Mouse (Mus musculus) heart, postnatal 0 days (tissue): ENCODE results near the gene Tmem132d. TPM values are rescaled to one million over a fixed set of nuclear protein-coding genes. Genes with fewer than 3 reads are reported as not detected.

Source experiments
- ATAC-seq: fragments of 200-750 bp; cut with Nextera tagmentation; 2 replicates; pipeline ENCODE4 v1.8.0; 2017; ENCODE audit warnings: low read depth, moderate number of reproducible peaks, moderate library complexity; ENCODE audit not compliant: insufficient read depth
- DNase-seq: peaks from one replicate; pipeline ENCODE4 v3.0.0-alpha.2; 2016; ENCODE audit warnings: low spot score
- H3K27ac ChIP-seq: fragments of 300-500 bp; sonication (generic); 2 replicates; pipeline ENCODE4 v1.5.1; 2014; ENCODE audit warnings: low read depth, mild to moderate bottlenecking
- H3K27me3 ChIP-seq: fragments of 300-500 bp; sonication (generic); 2 replicates; pipeline ENCODE4 v1.6.1; 2014; ENCODE audit warnings: low read length, mixed read lengths; ENCODE audit not compliant: control insufficient read depth, insufficient read depth
- H3K36me3 ChIP-seq: fragments of 300-500 bp; sonication (generic); replicated peaks from 2 replicates; pipeline ENCODE4 v1.6.1; 2014; ENCODE audit warnings: low read length, mixed read lengths; ENCODE audit not compliant: control insufficient read depth, insufficient read depth
- H3K4me1 ChIP-seq: fragments of 300-500 bp; sonication (generic); 2 replicates; pipeline ENCODE4 v1.6.1; 2014; ENCODE audit warnings: antibody characterized with exemption; ENCODE audit not compliant: control insufficient read depth, insufficient read depth
- H3K4me2 ChIP-seq: fragments of 300-500 bp; sonication (generic); 2 replicates; pipeline ENCODE4 v1.6.1; 2014; ENCODE audit warnings: low read depth, mild to moderate bottlenecking, low read length, moderate library complexity
- H3K4me3 ChIP-seq: fragments of 300-500 bp; sonication (generic); 2 replicates; pipeline ENCODE4 v1.5.1; 2014; ENCODE audit warnings: low read depth, low read length
- H3K9ac ChIP-seq: fragments of 300-500 bp; sonication (generic); replicated peaks from 2 replicates; pipeline ENCODE4 v1.6.1; 2014; ENCODE audit warnings: low read depth, low read length, mixed read lengths
- H3K9me3 ChIP-seq: fragments of 300-500 bp; sonication (generic); replicated peaks from 2 replicates; pipeline ENCODE4 v1.6.1; 2016; ENCODE audit warnings: low read length; ENCODE audit not compliant: control insufficient read depth
- CTCF ChIP-seq: IDR thresholded peaks from 2 replicates; pipeline ENCODE4 v1.5.1; 2016; ENCODE audit warnings: antibody characterized with exemption, control low read depth, low read depth
- EP300 ChIP-seq: IDR thresholded peaks from 2 replicates; pipeline ENCODE4 v1.6.1; 2016; ENCODE audit warnings: antibody characterized with exemption, low read depth
- WGBS: fragments of 180-500 bp; shearing (Covaris S2); extraction: QIAGEN DNeasy Blood & Tissue Kit; methylation state at CpG from one replicate; pipeline ENCODE4 v1.1.7; 2014; 5-methylcytosine and 5-hydroxymethylcytosine counted together
- polyA plus RNA-seq: library from polyadenylated mRNA; unstranded; fragments of >200 nt; fragmentation: Nextera tagmentation; extraction: Ambion mirVana; gene quantifications from 2 replicates; pipeline ENCODE4 v1.2.1, GENCODE M21; 2015
- total RNA-seq: library from RNA; depleted of rRNA; stranded (reverse); fragments of >200 nt; gene quantifications from 2 replicates; pipeline ENCODE4 v1.2.3, GENCODE M21; 2014; ENCODE audit warnings: low replicate concordance

Tmem132d gene
- total and polyA plus RNA-seq, 2 experiments from 2014 or later, result 0.04 TPM; not detected in 1

DNA sequence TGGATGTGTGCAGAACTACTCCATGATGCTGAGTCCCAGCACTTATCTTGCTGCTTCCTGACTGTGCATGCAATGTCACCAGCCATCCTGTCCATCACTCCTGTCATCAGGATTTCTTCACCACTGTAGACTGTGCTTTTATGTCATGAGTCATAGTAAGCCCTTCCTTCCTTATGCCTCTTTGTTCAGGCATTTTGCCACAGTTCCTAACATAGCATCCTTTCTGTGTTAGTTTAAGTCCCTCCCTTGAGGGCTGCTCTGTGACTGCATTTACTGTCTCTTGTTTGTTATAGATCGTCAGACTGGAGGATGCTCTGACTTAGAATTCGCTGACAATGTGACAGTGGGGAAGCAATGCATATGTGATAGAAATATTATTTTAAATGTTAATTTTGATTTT lies 573.2 kb downstream of the Tmem132d start:
- Histone ChIP-seq H3K9ac (no peak overlapping the region), H3K9me3 (0 out of 2 replicates have a peak, but pooled peaks cover 8% of the 10 kb centered on the region), H3K27me3 (no peaks in the 10 kb centered on the region), H3K4me2 (no peak overlapping the region), H3K27ac (no peak overlapping the region), H3K36me3 (no peaks in the 10 kb centered on the region), H3K4me3 (no peak overlapping the region), H3K4me1 (no peaks in the 10 kb centered on the region)
- no peak for ATAC-seq
- no peak for TF ChIP-seq EP300
- TF ChIP-seq CTCF, result no peak
- 56% methylated on average over 2 of the region's 2 CpGs for WGBS
- DNase-seq, result no peak

GRCm38 (mm10) chr5:127852305-127852704 lies 580.6 kb downstream of the Tmem132d start:
- H3K4me3 ChIP-seq, result no peak overlapping the region
- TF ChIP-seq EP300 (no peak), CTCF (no peak)
- 74% methylated on average over 1 of the region's 1 CpGs for WGBS
- no peak overlapping the region for H3K4me2 ChIP-seq
- H3K27me3 ChIP-seq, result no peaks in the 10 kb centered on the region
- H3K4me1 ChIP-seq, result no peaks in the 10 kb centered on the region
- no peaks in the 10 kb centered on the region for H3K36me3 ChIP-seq
- ATAC-seq (no peak), DNase-seq (no peak)
- no peak overlapping the region for H3K27ac ChIP-seq
- H3K9me3 ChIP-seq, result peaks cover 9% of the 10 kb centered on the region; the same call in 1 of the 2 replicates
- no peak overlapping the region for H3K9ac ChIP-seq

DNA sequence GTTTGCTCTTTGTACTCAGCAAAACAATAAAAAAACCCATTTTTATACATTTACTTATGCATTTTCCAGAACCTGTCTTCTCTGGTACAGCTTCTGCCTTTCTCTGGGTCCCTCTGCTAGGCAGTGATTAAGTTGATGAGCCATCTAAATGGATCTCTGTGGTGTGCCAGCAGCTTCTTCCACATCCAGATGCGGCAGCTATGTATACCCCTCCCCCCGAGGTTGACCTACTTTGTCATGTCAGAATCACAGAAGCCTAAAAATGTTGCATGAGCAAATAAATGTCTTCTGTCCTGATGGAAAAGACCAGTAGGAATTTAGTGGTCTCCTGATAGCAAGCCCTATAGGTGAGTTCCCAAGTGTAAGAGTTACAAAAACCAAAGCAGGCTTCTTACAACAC lies 601.1 kb downstream of the Tmem132d start:
- no peak overlapping the region for H3K27ac ChIP-seq
- 73% methylated on average over 2 of the region's 2 CpGs for WGBS
- DNase-seq (no peak), ATAC-seq (no peak)
- TF ChIP-seq CTCF (no peak), EP300 (no peak)
- H3K9me3 ChIP-seq, result peaks cover 8% of the 10 kb centered on the region
- no peak overlapping the region for H3K4me2 ChIP-seq
- H3K36me3 ChIP-seq, result no peaks in the 10 kb centered on the region
- H3K4me1 ChIP-seq, result no peaks in the 10 kb centered on the region
- no peak overlapping the region for H3K9ac ChIP-seq
- H3K4me3 ChIP-seq, result no peak overlapping the region
- H3K27me3 ChIP-seq, result no peaks in the 10 kb centered on the region

DNA sequence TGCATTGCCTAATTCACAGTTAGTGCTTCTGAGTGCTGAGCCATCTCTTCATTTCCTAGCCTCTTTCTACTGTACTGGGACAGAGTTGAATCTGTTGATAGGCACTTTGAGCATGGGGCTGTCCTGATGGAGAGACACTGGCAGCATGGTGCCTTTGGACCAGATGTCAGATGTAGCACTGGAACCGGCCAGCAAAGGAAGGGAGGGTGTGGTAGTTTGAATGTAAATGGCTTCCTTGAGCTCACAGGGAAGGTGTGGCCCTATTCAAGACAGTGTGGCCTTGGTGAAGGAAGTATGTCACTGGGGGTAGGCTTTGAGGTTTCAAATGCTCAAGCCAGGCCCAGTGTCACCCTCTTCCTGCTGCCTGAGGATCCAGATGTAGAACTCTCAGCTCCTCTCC lies 602.0 kb downstream of the Tmem132d start:
- Histone ChIP-seq H3K4me3 (no peak overlapping the region), H3K36me3 (no peaks in the 10 kb centered on the region), H3K4me1 (no peaks in the 10 kb centered on the region), H3K9ac (no peak overlapping the region), H3K27me3 (no peaks in the 10 kb centered on the region), H3K4me2 (no peak overlapping the region), H3K27ac (no peak overlapping the region), H3K9me3 (peaks cover 8% of the 10 kb centered on the region)
- ATAC-seq (no peak), DNase-seq (no peak)
- TF ChIP-seq EP300 (no peak), CTCF (no peak)
- WGBS, result 55% methylated on average over 1 of the region's 1 CpGs

- H3K4me3 ChIP-seq, result no peak overlapping the region
- ATAC-seq, result no peak
- no peaks in the 10 kb centered on the region for H3K36me3 ChIP-seq
- TF ChIP-seq EP300, result no peak
- DNase-seq, result no peak
- no peak overlapping the region for H3K4me2 ChIP-seq
- H3K9me3 ChIP-seq, result peaks cover 4% of the 10 kb centered on the region
- no peaks in the 10 kb centered on the region for H3K4me1 ChIP-seq
- no peak overlapping the region for H3K27ac ChIP-seq
- WGBS, result 76% methylated on average over 6 of the region's 6 CpGs
- H3K9ac ChIP-seq, result no peak overlapping the region
- no peaks in the 10 kb centered on the region for H3K27me3 ChIP-seq
Measured at GRCm38 (mm10) chr5:127828756-127829155, 604.1 kb downstream of the Tmem132d start.

- no peak for ATAC-seq
- Histone ChIP-seq H3K9me3 (no peaks in the 10 kb centered on the region; the same call in 1 of the 2 replicates), H3K36me3 (no peaks in the 10 kb centered on the region), H3K4me3 (no peak overlapping the region), H3K27ac (no peak overlapping the region), H3K27me3 (no peaks in the 10 kb centered on the region), H3K4me1 (no peaks in the 10 kb centered on the region), H3K4me2 (no peak overlapping the region), H3K9ac (no peak overlapping the region)
- 20% methylated on average over 1 of the region's 1 CpGs for whole genome bisulfite sequencing
- DNase-seq, result no peak
- TF ChIP-seq EP300 (no peak), CTCF (no peak)
Measured at GRCm38 (mm10) chr5:127821960-127822359, 610.9 kb downstream of the Tmem132d start.
